In genomic region chr2:167510485-167510884, GRCm38 (mm10) we compare ENCODE assay signal across 11 mouse cellular contexts. TPM values are rescaled to one million over a fixed set of nuclear protein-coding genes. Genes with fewer than 3 reads are reported as not detected.
DNase-seq lines count a peak whose midpoint lies in the region; ATAC-seq and TF ChIP-seq lines count a peak whose summit lies in the region.
"Had no signal": no experiment of that assay in that cellular context is flagged by ENCODE, and none has a peak within 500 bp of the region (broad histone marks: within the 10 kb centered on the region; RNA-seq: fewer than 3 reads in every experiment).

No protein-coding gene starts in this region.

- intact Hi-C loops in heart, postnatal 14 days (cut with DNase I), result no loop called here

- ATAC-seq in CD4-positive, CD25-positive, alpha-beta regulatory T cell, adult 4 months, result peak; percentile 32
- ATAC-seq in heart, embryonic 13.5 days (ENCODE audit: extremely low read depth, insufficient number of reproducible peaks, low FRiP score, low TSS enrichment), result no peak
- ATAC-seq in liver, postnatal 0 days, result peak; percentile 75

- no peak for TF ChIP-seq CTCF in liver, postnatal 0 days (IDR thresholded peaks at IDR 0.05; ENCODE audit: low read depth)

- no peaks in the 10 kb centered on the region for H3K9me3 ChIP-seq in heart, embryonic 13.5 days
- no peaks in the 10 kb centered on the region for H3K9me3 ChIP-seq in liver, postnatal 0 days (ENCODE audit: low read length)
- H3K9me3 ChIP-seq: embryonic facial prominence, embryonic 10.5 days; lung, embryonic 15.5 days had no signal

- 41% methylated on average over 3 of the region's 3 CpGs for WGBS in heart, embryonic 13.5 days
- 29% methylated on average over 3 of the region's 3 CpGs for WGBS in liver, postnatal 0 days (ENCODE audit: insufficient replicate concordance)

- H3K4me2 ChIP-seq in heart, embryonic 13.5 days, result peak overlapping the region; percentile 48
- H3K4me2 ChIP-seq in liver, postnatal 0 days (ENCODE audit: low read depth, low read length), result no peak overlapping the region
- H3K4me2 ChIP-seq: lung, embryonic 15.5 days had no signal

- H3K27me3 ChIP-seq in heart, embryonic 13.5 days (replicated peaks), result no peaks in the 10 kb centered on the region
- H3K27me3 ChIP-seq in liver, postnatal 0 days (ENCODE audit: insufficient read depth, low read length), result no peaks in the 10 kb centered on the region
- H3K27me3 ChIP-seq: lung, embryonic 15.5 days had no signal

- H3K4me3 ChIP-seq in heart, embryonic 13.5 days, result no peak overlapping the region
- no peak overlapping the region for H3K4me3 ChIP-seq in liver, postnatal 0 days (ENCODE audit: low read depth, low read length)
- H3K4me3 ChIP-seq: embryonic facial prominence, embryonic 10.5 days; lung, embryonic 15.5 days had no signal

- peak; percentile 12; the same call in 1 of the 2 replicates for TF ChIP-seq EP300 in liver, postnatal 0 days (IDR thresholded peaks at IDR 0.05; ENCODE audit: low read depth)

- H3K4me1 ChIP-seq in heart, embryonic 13.5 days, result peaks cover 49% of the 10 kb centered on the region
- peaks cover 28% of the 10 kb centered on the region for H3K4me1 ChIP-seq in liver, postnatal 0 days (ENCODE audit: insufficient read depth)

- peak overlapping the region; percentile 60 for H3K9ac ChIP-seq in heart, embryonic 13.5 days
- peak overlapping the region; percentile 53 for H3K9ac ChIP-seq in liver, postnatal 0 days (replicated peaks)
- H3K9ac ChIP-seq: lung, embryonic 15.5 days had no signal

- peaks cover 91% of the 10 kb centered on the region for H3K36me3 ChIP-seq in heart, embryonic 13.5 days
- H3K36me3 ChIP-seq in liver, postnatal 0 days (replicated peaks; ENCODE audit: insufficient read depth, low read length), result peaks cover 84% of the 10 kb centered on the region

- DNase-seq in heart, adult 11 months, result peak; percentile 94
- no peak for DNase-seq in heart, postnatal 14 days
- no peak for DNase-seq in liver, postnatal 0 days
- DNase-seq in layer of hippocampus, adult 11-12 months (ENCODE audit: low spot score), result no peak
- DNase-seq in spleen, postnatal 10 days (ENCODE audit: low spot score in 2 of 2), result no peak
- no peak for DNase-seq in urinary bladder, postnatal 4 days (ENCODE audit: low spot score in 2 of 2)
- DNase-seq: spleen, adult 18-20 months had no signal

- peak overlapping the region; percentile 89 for H3K27ac ChIP-seq in heart, embryonic 13.5 days (replicated peaks)
- peak overlapping the region; percentile 69 for H3K27ac ChIP-seq in liver, postnatal 0 days (ENCODE audit: low read depth)
- H3K27ac ChIP-seq: embryonic facial prominence, embryonic 10.5 days; lung, embryonic 15.5 days had no signal

RNA-seq across cellular contexts. Expression of gene Spata2, which starts 17.8 kb away (rescaled TPM):
- 10 to 100 TPM; 18.2 to 20.9 TPM for total RNA-seq in heart, postnatal 14 days (2021)
- polyA plus RNA-seq in CD4-positive, CD25-positive, alpha-beta regulatory T cell, adult 4 months (2017; shearing (Covaris generic)), result 10 to 100 TPM; 10.5 to 20.9 TPM
- 13.5 and 14.6 TPM in 2 replicates for polyA plus RNA-seq in heart, embryonic 13.5 days (2015; fragmentation: Nextera tagmentation; extraction: Ambion mirVana)
- polyA plus RNA-seq in liver, postnatal 0 days (2015; fragmentation: Nextera tagmentation; extraction: Ambion mirVana), result 4.7 and 4.9 TPM in 2 replicates

RNA-seq across cellular contexts. Expression of gene Rnf114, which starts 18.0 kb away (rescaled TPM):
- 10 to 100 TPM; 50.7 to 52.1 TPM for total RNA-seq in heart, postnatal 14 days (2021)
- polyA plus RNA-seq in CD4-positive, CD25-positive, alpha-beta regulatory T cell, adult 4 months (2017; shearing (Covaris generic)), result 100 to 1,000 TPM; 187 to 302 TPM
- 58.0 and 65.0 TPM in 2 replicates for polyA plus RNA-seq in heart, embryonic 13.5 days (2015; fragmentation: Nextera tagmentation; extraction: Ambion mirVana)
- polyA plus RNA-seq in liver, postnatal 0 days (2015; fragmentation: Nextera tagmentation; extraction: Ambion mirVana), result 39.5 and 44.0 TPM in 2 replicates

RNA-seq across cellular contexts. Expression of gene Snai1, which starts 27.5 kb away (rescaled TPM):
- total RNA-seq in heart, postnatal 14 days (2021), result 1 to 10 TPM; 3.0 to 3.1 TPM
- polyA plus RNA-seq in CD4-positive, CD25-positive, alpha-beta regulatory T cell, adult 4 months (2017; shearing (Covaris generic)), result under 1 TPM in 1 of 2 experiments, not detected in 1; 0.27 TPM
- polyA plus RNA-seq in heart, embryonic 13.5 days (2015; fragmentation: Nextera tagmentation; extraction: Ambion mirVana), result 17.3 and 17.6 TPM in 2 replicates
- polyA plus RNA-seq in liver, postnatal 0 days (2015; fragmentation: Nextera tagmentation; extraction: Ambion mirVana), result 1.6 and 2.3 TPM in 2 replicates
